Mouse (Mus musculus) G1E (cell line): Measurements from ENCODE around the gene Clk1.

ENCODE experiments used
- CTCF ChIP-seq: IDR thresholded peaks from 2 replicates; pipeline ENCODE4 v1.5.1; 2012; ENCODE audit warnings: low read depth, low read length, inconsistent platforms, mixed read lengths
- GATA1 ChIP-seq: IDR thresholded peaks from 2 replicates; pipeline ENCODE4 v1.6.1; 2012; ENCODE audit warnings: borderline replicate concordance, low read length, inconsistent platforms, mixed read lengths

GRCm38 (mm10) chr1:58458867-58459266 is 35.0 kb upstream of the Clk1 start:
- TF ChIP-seq CTCF = no peak
- no peak for TF ChIP-seq GATA1
